Mouse (Mus musculus) neural tube, embryonic 11.5 days (tissue): Measurements from ENCODE around the gene Gjb4. TPM values are rescaled to one million over a fixed set of nuclear protein-coding genes. Genes with fewer than 3 reads are reported as not detected.

ENCODE experiments used
- ATAC-seq: fragments of 200-750 bp; cut with Nextera tagmentation; 2 replicates; pipeline ENCODE4 v1.8.0; 2017; ENCODE audit warnings: moderate number of reproducible peaks, mild to moderate bottlenecking, moderate TSS enrichment, moderate library complexity; ENCODE audit not compliant: insufficient read depth, low FRiP score, low TSS enrichment
- DNase-seq: peaks from one replicate; pipeline ENCODE4 v3.0.0-alpha.2; 2015; ENCODE audit warnings: low spot score
- H3K27ac ChIP-seq: fragments of 300-500 bp; sonication (generic); 2 replicates; pipeline ENCODE4 v1.5.1; 2014; ENCODE audit warnings: low read depth, mild to moderate bottlenecking, low read length
- H3K27me3 ChIP-seq: fragments of 300-500 bp; sonication (generic); 2 replicates; pipeline ENCODE4 v1.6.1; 2014; ENCODE audit warnings: mild to moderate bottlenecking, low read length, mixed read lengths; ENCODE audit not compliant: control insufficient read depth, insufficient read depth
- H3K36me3 ChIP-seq: fragments of 300-500 bp; sonication (generic); 2 replicates; pipeline ENCODE4 v1.6.1; 2014; ENCODE audit warnings: mild to moderate bottlenecking, low read length, moderate library complexity, mixed read lengths; ENCODE audit not compliant: control insufficient read depth, insufficient read depth
- H3K4me1 ChIP-seq: fragments of 300-500 bp; sonication (generic); 2 replicates; pipeline ENCODE4 v1.6.1; 2014; ENCODE audit warnings: low read length, mixed read lengths; ENCODE audit not compliant: control insufficient read depth, insufficient read depth
- H3K4me2 ChIP-seq: fragments of 300-500 bp; sonication (generic); 2 replicates; pipeline ENCODE4 v1.6.1; 2014; ENCODE audit warnings: low read depth, mild to moderate bottlenecking, moderate library complexity
- H3K4me3 ChIP-seq: fragments of 300-500 bp; sonication (generic); 2 replicates; pipeline ENCODE4 v1.5.1; 2014; ENCODE audit warnings: low read depth, low read length
- H3K9ac ChIP-seq: fragments of 300-500 bp; sonication (generic); 2 replicates; pipeline ENCODE4 v1.6.1; 2014; ENCODE audit warnings: mild to moderate bottlenecking, low read length
- H3K9me3 ChIP-seq: fragments of 300-500 bp; sonication (generic); 2 replicates; pipeline ENCODE4 v1.6.1; 2016; ENCODE audit warnings: low read length; ENCODE audit not compliant: control insufficient read depth
- WGBS: fragments of 180-500 bp; shearing (Covaris S2); extraction: QIAGEN DNeasy Blood & Tissue Kit; methylation state at CpG from one replicate; pipeline ENCODE4 v1.1.7; 2014; 5-methylcytosine and 5-hydroxymethylcytosine counted together
- polyA plus RNA-seq: library from polyadenylated mRNA; unstranded; fragments of >200 nt; fragmentation: Nextera tagmentation; extraction: Ambion mirVana; gene quantifications from 2 replicates; pipeline ENCODE4 v1.2.1, GENCODE M21; 2014

Gene Gjb4
- polyA plus RNA-seq, 1 experiment from 2014 or later = not detected

DNA sequence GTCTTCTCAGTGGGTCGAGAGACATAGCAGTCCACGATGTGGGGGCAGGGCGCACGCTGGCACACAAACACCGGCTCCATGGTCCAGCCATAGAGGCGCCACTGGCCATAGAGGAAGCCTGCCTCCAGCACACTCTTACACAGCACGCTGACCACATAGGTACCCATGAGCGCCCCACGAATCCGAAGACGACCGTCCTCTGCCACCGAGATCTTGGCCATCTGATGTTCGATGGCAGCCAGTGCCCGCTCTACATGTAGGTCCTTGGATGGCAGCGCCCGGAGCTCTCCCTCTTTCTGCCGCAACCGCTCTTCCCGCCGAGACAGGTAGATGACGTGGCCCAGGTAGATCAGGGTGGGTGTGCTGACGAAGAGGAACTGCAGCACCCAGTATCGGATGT is 41.5 kb downstream of the Gjb4 start:
- Histone ChIP-seq H3K9ac (no peak overlapping the region), H3K4me2 (no peak overlapping the region), H3K27me3 (0 out of 2 replicates have a peak, but pooled peaks cover 3% of the 10 kb centered on the region), H3K4me1 (no peaks in the 10 kb centered on the region), H3K36me3 (no peaks in the 10 kb centered on the region), H3K4me3 (no peak overlapping the region), H3K9me3 (no peaks in the 10 kb centered on the region), H3K27ac (no peak overlapping the region)
- 59% methylated on average over 24 of the region's 24 CpGs for WGBS
- no peak for DNase-seq
- no peak for ATAC-seq

DNA sequence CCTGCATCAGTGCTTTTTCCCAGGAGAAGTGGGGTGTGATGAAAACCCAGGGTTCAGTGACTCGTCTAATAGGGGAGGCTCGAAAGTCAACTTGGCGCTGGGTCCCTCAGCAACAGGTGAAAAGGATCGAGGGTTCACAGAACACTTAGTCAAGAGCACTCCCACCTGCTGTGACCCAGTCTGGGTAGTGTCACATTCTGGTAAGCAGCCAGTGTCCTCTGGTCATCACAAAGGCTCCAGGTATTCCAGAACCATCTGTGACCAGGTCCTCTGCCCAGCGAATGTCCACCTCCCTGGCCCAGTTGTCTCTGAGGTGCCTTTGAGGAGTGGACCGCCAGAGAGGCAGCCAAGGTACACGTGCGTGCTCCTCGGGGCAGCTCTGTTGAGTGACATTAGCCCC is 42.3 kb downstream of the Gjb4 start:
- H3K27ac ChIP-seq = no peak overlapping the region
- H3K9ac ChIP-seq = no peak overlapping the region
- no peaks in the 10 kb centered on the region for H3K36me3 ChIP-seq
- ATAC-seq (no peak), DNase-seq (no peak)
- H3K27me3 ChIP-seq = 0 out of 2 replicates have a peak, but pooled peaks cover 3% of the 10 kb centered on the region
- 60% methylated on average over 9 of the region's 9 CpGs for WGBS
- no peaks in the 10 kb centered on the region for H3K9me3 ChIP-seq
- H3K4me1 ChIP-seq = no peaks in the 10 kb centered on the region
- no peak overlapping the region for H3K4me3 ChIP-seq
- H3K4me2 ChIP-seq = no peak overlapping the region

DNA sequence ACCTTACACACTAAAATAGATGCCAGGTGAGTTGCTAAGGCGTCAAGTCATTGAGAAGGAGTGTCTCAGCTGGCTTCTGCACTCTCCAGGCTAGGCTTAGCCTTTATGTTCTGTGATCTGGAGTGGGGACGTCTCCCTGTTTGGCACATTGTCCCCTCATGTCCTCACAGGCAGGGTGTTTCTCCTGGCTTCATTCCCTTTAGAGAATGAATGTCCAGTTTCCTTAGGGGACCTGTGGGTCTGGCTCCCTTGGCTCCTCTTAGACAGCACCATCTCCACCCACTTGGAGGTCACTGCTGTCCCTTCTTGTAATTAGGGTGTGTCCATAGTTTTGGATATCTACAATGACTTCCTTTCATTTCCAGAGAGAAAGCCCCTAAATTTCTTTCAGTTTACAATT is 47.0 kb downstream of the Gjb4 start:
- Histone ChIP-seq H3K27me3 (no peaks in the 10 kb centered on the region), H3K4me3 (no peak overlapping the region), H3K9ac (no peak overlapping the region), H3K4me2 (no peak overlapping the region), H3K4me1 (no peaks in the 10 kb centered on the region), H3K36me3 (no peaks in the 10 kb centered on the region), H3K9me3 (no peaks in the 10 kb centered on the region), H3K27ac (no peak overlapping the region)
- 68% methylated on average over 2 of the region's 2 CpGs for WGBS
- ATAC-seq = no peak
- no peak for DNase-seq

DNA sequence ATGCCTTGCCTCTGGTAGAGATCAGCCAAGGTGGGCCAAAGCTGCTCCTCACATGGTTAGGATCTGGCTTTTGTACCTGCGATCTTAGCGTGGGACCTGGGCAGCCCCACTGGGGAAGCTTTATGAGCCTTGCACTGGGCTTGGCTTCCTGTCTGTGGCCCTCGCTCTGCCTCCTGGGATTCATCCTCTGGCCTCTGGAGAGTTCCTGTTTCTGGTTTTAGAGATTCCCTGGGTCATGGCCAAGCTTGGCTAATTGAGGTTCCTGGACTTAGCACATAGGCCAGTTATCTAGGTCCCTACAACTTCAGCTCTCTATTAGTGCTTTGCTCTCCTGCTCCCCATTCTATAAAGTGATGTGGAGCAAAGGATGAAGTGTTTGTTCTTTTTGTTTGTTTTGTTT is 50.1 kb downstream of the Gjb4 start:
- H3K4me2 ChIP-seq = no peak overlapping the region
- H3K9me3 ChIP-seq = no peaks in the 10 kb centered on the region
- ATAC-seq = no peak
- DNase-seq = no peak
- H3K4me1 ChIP-seq = no peaks in the 10 kb centered on the region
- no peaks in the 10 kb centered on the region for H3K36me3 ChIP-seq
- no peak overlapping the region for H3K9ac ChIP-seq
- H3K4me3 ChIP-seq = no peak overlapping the region
- no peak overlapping the region for H3K27ac ChIP-seq
- H3K27me3 ChIP-seq = no peaks in the 10 kb centered on the region
- WGBS = 95% methylated on average over 3 of the region's 3 CpGs

Other genes starting within 250 kb of the Gjb4 start
- 11.7 and 13.5 TPM in 2 replicates for gene Tmem35b, start 230.4 kb downstream of the Gjb4 start, polyA plus RNA-seq
- 5.6 and 5.7 TPM in 2 replicates for gene Dlgap3, start 184.9 kb downstream of the Gjb4 start, polyA plus RNA-seq
- gene Smim12, start 110.3 kb downstream of the Gjb4 start, polyA plus RNA-seq = 57.0 and 58.6 TPM in 2 replicates
- gene Gja4, start 40.0 kb downstream of the Gjb4 start, polyA plus RNA-seq = 16.6 and 20.3 TPM in 2 replicates
- gene Gjb3, start 23.2 kb downstream of the Gjb4 start, polyA plus RNA-seq = 2.4 and 2.5 TPM in 2 replicates
- gene Gjb5, start 4.1 kb upstream of the Gjb4 start, polyA plus RNA-seq = 1.2 and 1.4 TPM in 2 replicates